Mouse (Mus musculus) frontal cortex, postnatal 36 days (tissue): ENCODE measurements around the gene Olfr1491.

Experiments used
- DNase-seq, 2 experiments: peaks; one replicate each; pipeline ENCODE4 v3.0.0; 2022; ENCODE audit warnings: low spot score in 2 of 2

The Olfr1491 gene

GRCm38 (mm10) chr19:13696968-13697367 is at the start of gene Olfr1491:
Gene Olfr1491 (plus strand): TSS chr19:13697268.
- no peak for DNase-seq

DNA sequence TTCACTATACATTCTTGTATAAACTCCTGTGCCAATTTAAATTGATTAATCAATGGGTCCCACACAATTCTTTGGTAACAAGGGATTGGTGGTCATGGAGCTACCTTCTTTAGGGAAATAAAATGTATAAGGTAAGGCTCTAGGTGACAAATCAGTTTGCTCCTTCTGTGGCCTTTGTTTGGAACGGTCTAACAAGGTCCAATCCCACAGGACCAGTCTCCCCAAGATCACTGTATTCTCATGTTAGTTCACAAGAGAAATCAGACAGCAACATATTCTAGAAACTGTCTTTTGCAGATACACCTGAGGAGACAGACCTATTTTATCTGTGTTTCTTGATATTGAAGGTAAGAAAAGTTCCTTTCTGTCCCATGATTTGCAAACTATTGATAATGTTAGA is 46.3 kb upstream of the Olfr1491 start, which contains the start of gene Olfr1490:
Gene Olfr1490, plus strand, starts transcription at position 301 of the 400 bp plus-strand sequence.
- no peak for DNase-seq

GRCm38 (mm10) chr19:13722978-13723377 is 25.9 kb downstream of the Olfr1491 start, which contains the start of gene Olfr1493-ps1:
Gene Olfr1493-ps1 (plus strand): TSS chr19:13723278.
- no peak for DNase-seq

DNA sequence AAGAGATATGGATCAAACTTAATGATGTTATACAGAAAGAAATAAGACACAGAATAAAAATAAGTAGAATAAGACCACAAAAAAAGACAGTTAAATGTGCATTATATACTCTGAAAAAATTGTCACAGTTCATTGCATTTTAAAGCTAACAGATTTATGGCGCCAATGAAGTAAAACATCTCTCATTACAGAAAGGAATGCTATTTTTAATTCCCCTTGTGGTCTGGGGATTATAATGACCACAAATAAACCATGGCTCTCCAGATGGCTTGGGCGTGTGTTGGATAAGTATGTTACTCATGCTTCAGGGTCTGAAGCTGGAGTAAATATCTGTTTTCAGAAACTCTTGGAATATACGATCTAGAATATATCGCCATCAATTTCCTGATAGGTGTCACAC is 42.4 kb downstream of the Olfr1491 start, which contains the start of gene Olfr1494:
Gene Olfr1494, plus strand, starts transcription at position 301 of the 400 bp plus-strand sequence.
- DNase-seq = no peak

- no peak for DNase-seq
Measured at GRCm38 (mm10) chr19:13749366-13749765, 52.3 kb downstream of the Olfr1491 start.
